Mouse (Mus musculus): ENCODE measurements around the gene Pdlim5. TPM values are rescaled to one million over a fixed set of nuclear protein-coding genes. Genes with fewer than 3 reads are reported as not detected.

Pdlim5 gene
- polyA plus RNA-seq, 1 experiment from 2014 or later, result 12.3 TPM

DNA sequence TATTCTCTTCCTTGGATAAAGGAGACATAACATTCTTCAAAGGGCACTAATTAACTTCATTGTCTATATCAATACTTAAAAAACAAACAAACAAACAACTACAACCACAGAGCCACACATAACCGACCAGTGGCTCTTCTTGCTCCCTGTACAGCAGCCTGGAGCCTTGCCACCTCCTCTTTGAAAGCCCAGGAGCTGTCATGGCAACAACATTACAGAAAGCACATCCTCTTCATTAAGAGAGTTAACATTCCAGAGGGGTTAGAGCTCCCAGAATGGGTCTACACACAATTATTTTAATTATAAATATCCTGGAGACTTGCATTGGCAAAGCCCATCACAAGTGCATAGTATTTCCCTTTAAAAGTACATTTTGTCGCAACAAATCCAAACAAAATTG is 84.4 kb downstream of the Pdlim5 start:
- H3K36me3 ChIP-seq (replicated peaks), result no peaks in the 10 kb centered on the region
- no peak overlapping the region for H3K27ac ChIP-seq (replicated peaks)
- 60% methylated on average over 2 of the region's 2 CpGs for WGBS (ENCODE audit: insufficient replicate concordance)
- no peaks in the 10 kb centered on the region for H3K4me1 ChIP-seq (replicated peaks)
- no peak for ATAC-seq (ENCODE audit: insufficient read depth)
- H3K9ac ChIP-seq, result no peak overlapping the region
- H3K4me3 ChIP-seq (replicated peaks), result no peak overlapping the region
- no peaks in the 10 kb centered on the region for H3K27me3 ChIP-seq
- H3K9me3 ChIP-seq (replicated peaks), result no peaks in the 10 kb centered on the region
- no peak overlapping the region for H3K4me2 ChIP-seq

DNA sequence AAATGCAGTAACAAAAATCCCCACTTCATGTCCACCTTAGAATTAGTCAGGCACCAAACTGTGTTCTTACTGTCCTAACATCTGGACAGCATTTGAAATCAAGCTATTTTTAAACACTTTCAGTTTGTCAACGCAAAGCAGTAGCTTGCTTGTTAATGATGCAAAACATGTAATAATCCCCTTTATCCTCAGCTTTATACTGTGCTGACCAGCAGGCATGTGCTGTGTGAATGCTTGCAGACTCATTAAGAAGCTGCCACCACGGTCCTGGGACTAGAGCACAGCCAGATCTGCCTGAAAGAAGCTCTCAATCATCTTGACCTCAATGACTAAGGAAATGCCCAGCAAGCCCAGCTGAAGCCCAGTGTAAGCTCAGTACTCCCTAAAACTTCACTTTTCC is 85.0 kb downstream of the Pdlim5 start:
- no peaks in the 10 kb centered on the region for H3K9me3 ChIP-seq (replicated peaks)
- H3K4me3 ChIP-seq (replicated peaks), result no peak overlapping the region
- H3K27ac ChIP-seq (replicated peaks), result no peak overlapping the region
- H3K36me3 ChIP-seq (replicated peaks), result no peaks in the 10 kb centered on the region
- no peak for ATAC-seq (ENCODE audit: insufficient read depth)
- no peak overlapping the region for H3K9ac ChIP-seq
- WGBS (ENCODE audit: insufficient replicate concordance), result 54% methylated on average over 2 of the region's 2 CpGs
- H3K27me3 ChIP-seq, result no peaks in the 10 kb centered on the region
- no peak overlapping the region for H3K4me2 ChIP-seq
- H3K4me1 ChIP-seq (replicated peaks), result no peaks in the 10 kb centered on the region

DNA sequence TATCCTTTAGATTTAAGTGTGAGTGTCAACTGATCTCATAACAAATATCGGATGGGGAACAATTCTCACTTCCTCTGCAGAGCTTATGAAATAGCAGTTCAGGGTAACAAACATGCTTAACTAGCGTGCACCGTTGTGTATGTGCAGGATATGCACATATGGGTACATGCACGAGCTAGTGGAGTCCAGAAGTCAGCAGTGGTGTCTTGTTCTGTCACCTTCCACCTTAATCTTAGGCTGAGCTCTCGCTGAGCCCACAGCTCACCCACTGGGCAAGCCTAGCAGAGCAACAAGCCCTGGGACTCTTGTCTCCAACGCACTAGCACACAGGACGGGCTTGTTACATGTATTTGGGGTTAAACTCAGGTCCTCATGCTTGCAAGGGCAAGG is 100.2 kb downstream of the Pdlim5 start:
- Histone ChIP-seq H3K9me3 (replicated peaks) (no peaks in the 10 kb centered on the region), H3K4me2 (no peak overlapping the region), H3K27ac (replicated peaks) (no peak overlapping the region), H3K36me3 (replicated peaks) (no peaks in the 10 kb centered on the region), H3K9ac (no peak overlapping the region), H3K4me3 (replicated peaks) (no peak overlapping the region), H3K27me3 (no peaks in the 10 kb centered on the region), H3K4me1 (replicated peaks) (no peaks in the 10 kb centered on the region)
- WGBS (ENCODE audit: insufficient replicate concordance), result 65% methylated on average over 7 of the region's 7 CpGs
- no peak for ATAC-seq (ENCODE audit: insufficient read depth)

DNA sequence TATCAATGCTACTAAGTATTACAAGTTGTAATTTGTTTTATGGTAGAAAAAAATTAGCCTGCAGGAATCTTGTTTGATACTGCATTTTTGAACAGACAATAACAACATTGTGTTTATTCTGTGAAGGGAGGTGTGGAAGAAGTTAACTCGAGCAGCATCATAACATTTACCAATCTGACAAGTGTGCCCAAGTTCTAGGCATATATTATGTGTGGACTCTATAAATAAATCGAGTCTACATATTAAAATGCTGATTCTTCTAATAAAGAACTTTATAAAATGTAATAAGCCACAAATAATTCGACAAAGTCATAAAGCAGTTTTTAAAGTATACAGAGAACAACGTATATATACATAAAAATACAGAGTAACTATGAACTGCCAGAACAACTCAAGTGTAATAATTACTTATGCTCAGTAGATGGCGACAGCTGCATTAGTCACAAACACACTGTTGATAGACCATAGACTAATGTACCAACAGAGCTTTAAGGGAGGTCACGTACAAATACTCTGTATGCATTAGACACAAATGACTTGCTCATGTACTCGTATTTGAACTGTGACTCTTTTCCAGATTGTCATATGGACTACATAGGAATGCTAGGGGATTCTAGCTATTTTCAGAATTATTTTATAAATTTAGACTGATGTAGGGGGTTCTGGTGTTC is 100.7 kb downstream of the Pdlim5 start:
- Histone ChIP-seq H3K4me1 (replicated peaks) (no peaks in the 10 kb centered on the region), H3K4me3 (replicated peaks) (no peak overlapping the region), H3K4me2 (no peak overlapping the region), H3K27ac (replicated peaks) (no peak overlapping the region), H3K27me3 (no peaks in the 10 kb centered on the region), H3K9ac (no peak overlapping the region), H3K9me3 (replicated peaks) (no peaks in the 10 kb centered on the region), H3K36me3 (replicated peaks) (no peaks in the 10 kb centered on the region)
- 21% methylated on average over 7 of the region's 7 CpGs for WGBS (ENCODE audit: insufficient replicate concordance)
- ATAC-seq (ENCODE audit: insufficient read depth), result no peak

DNA sequence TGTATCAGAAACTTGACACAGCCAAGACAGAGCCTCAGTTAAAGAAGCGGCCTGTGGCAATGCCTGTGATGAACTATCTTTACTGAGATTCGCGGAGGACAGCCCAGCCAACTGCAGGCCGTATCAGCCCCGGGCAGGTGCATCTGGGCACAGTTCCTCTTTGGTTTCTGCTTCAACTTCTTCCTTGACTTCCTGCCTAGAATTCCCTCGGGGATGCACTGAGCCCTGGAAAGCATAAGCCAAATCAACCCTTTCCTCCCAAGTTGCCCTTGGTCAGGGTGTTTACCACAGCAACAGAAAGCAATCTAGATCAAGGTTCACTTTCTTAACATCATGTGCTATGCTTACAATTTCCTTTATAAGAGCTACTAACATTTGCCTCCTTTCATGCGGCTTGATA is 101.9 kb downstream of the Pdlim5 start:
- WGBS (ENCODE audit: insufficient replicate concordance), result 57% methylated on average over 7 of the region's 7 CpGs
- no peaks in the 10 kb centered on the region for H3K27me3 ChIP-seq
- ATAC-seq (ENCODE audit: insufficient read depth), result no peak

DNA sequence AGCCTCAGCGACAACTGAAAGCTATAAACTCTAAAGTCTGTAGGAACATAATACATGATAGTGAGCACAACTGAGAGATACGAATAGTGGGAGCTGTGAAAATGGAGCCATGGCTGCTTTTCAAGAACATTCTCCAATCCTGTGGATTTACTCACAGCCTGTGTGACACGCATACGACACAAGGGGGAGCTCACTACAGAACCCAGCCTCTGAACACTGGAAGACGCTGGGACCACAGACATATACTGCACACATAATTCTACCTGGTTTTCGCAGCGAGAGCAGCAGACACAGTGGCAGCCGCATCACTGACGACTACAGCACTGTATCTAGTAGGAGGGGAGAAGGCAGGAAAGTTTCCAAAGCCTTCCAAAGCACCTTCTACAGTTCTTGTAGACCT is 112.8 kb downstream of the Pdlim5 start:
- Histone ChIP-seq H3K27ac (replicated peaks) (no peak overlapping the region), H3K9me3 (replicated peaks) (no peaks in the 10 kb centered on the region), H3K4me3 (replicated peaks) (peak overlapping the region; percentile 36), H3K9ac (no peak overlapping the region), H3K27me3 (no peaks in the 10 kb centered on the region), H3K4me2 (peak overlapping the region; percentile 49), H3K36me3 (replicated peaks) (no peaks in the 10 kb centered on the region), H3K4me1 (replicated peaks) (peaks cover 20% of the 10 kb centered on the region)
- peak; percentile 23; the same call in 1 of the 2 replicates for ATAC-seq (ENCODE audit: insufficient read depth)
- WGBS (ENCODE audit: insufficient replicate concordance), result 34% methylated on average over 9 of the region's 9 CpGs

More for the DNA sequence above, 101.9 kb downstream of the Pdlim5 start:
- H3K36me3 ChIP-seq (replicated peaks), result no peaks in the 10 kb centered on the region
- H3K4me1 ChIP-seq (replicated peaks), result no peaks in the 10 kb centered on the region
- no peak overlapping the region for H3K4me3 ChIP-seq (replicated peaks)
- H3K9ac ChIP-seq, result no peak overlapping the region
- H3K27ac ChIP-seq (replicated peaks), result no peak overlapping the region
- no peaks in the 10 kb centered on the region for H3K9me3 ChIP-seq (replicated peaks)
- H3K4me2 ChIP-seq, result no peak overlapping the region

DNA sequence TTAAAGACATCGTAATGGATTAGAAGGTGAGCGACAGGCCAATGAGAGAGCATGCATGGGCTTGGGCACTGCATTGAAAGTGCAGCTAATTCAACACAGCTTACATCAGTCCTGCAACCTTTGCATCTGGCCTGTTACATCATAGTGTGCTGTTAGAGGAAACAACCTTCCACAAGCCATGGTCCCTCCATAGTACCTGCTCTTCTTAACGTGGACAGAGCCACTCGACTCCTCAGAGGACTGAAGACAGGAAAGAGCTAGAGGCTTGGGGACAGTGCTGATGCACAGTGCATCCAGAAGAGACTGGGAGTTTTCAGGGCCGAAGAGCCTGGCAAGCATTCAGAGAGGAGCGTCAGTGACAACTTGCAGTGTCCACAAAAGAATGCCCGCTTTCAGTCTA is 113.8 kb downstream of the Pdlim5 start:
- Histone ChIP-seq H3K9me3 (replicated peaks) (no peaks in the 10 kb centered on the region), H3K4me3 (replicated peaks) (no peak overlapping the region), H3K4me2 (no peak overlapping the region), H3K4me1 (replicated peaks) (peaks cover 20% of the 10 kb centered on the region), H3K27ac (replicated peaks) (no peak overlapping the region), H3K27me3 (no peaks in the 10 kb centered on the region), H3K36me3 (replicated peaks) (no peaks in the 10 kb centered on the region), H3K9ac (no peak overlapping the region)
- ATAC-seq (ENCODE audit: insufficient read depth), result no peak
- 75% methylated on average over 7 of the region's 7 CpGs for WGBS (ENCODE audit: insufficient replicate concordance)

DNA sequence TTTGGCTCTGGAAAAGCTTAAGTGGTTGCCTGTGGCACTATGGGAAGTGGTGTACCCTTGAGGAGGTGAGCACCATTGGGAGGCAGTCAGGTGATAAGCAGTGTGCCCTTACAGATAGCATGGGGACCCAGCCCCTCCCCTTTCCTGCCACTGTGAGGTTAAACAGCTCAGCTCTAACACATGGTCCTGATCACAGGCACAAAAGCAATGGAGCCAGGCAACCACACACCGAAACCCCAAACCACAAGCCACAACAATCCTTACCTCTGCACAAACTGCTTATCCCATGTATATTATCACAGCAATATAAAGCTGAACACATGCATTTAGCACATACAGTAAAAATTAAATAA is 114.4 kb downstream of the Pdlim5 start:
- H3K27ac ChIP-seq (replicated peaks), result no peak overlapping the region
- no peak overlapping the region for H3K4me3 ChIP-seq (replicated peaks)
- no peaks in the 10 kb centered on the region for H3K36me3 ChIP-seq (replicated peaks)
- H3K27me3 ChIP-seq, result no peaks in the 10 kb centered on the region
- WGBS (ENCODE audit: insufficient replicate concordance), result 14% methylated on average over 1 of the region's 1 CpGs
- H3K9me3 ChIP-seq (replicated peaks), result no peaks in the 10 kb centered on the region
- peaks cover 20% of the 10 kb centered on the region for H3K4me1 ChIP-seq (replicated peaks)
- no peak overlapping the region for H3K9ac ChIP-seq
- ATAC-seq (ENCODE audit: insufficient read depth), result peak; percentile 92
- peak overlapping the region; percentile 32 for H3K4me2 ChIP-seq

DNA sequence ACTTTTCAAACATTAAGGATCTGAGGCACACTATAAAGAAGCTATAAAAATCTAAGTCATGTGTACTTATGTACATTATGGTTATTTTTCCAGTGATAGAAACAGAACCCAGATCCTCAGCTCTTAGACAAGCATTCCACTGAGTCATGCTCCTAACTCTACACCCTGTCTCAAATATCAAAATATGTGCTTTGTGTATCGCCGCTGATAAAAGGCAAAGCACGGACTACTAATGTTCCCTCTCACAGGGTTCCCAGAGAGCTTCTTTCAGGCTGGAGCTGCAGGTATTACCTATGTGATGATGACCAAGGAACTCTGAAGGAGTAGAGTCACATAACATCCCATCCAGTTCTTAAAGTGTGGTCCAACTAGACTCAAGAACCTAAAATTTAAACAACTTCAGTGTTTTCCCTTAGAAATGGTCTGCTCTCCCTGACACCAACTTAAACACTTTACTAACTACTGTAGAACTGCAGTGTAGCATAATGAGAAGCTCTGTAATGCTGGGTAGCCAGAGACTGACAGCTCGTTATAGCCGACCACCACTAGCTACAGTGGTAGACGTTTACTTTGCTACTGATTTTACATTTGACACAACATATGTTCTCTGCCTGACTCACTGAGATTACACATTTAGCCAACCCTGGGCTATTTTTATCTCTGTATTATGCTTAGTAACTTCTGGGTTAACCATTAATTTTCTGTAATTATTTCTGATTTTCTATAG is 115.0 kb downstream of the Pdlim5 start:
- Histone ChIP-seq H3K4me3 (replicated peaks) (no peak overlapping the region), H3K27me3 (no peaks in the 10 kb centered on the region), H3K4me2 (peak overlapping the region; percentile 32), H3K9me3 (replicated peaks) (no peaks in the 10 kb centered on the region), H3K9ac (no peak overlapping the region), H3K27ac (replicated peaks) (peak overlapping the region; percentile 34; the same call in 1 of the 2 replicates), H3K36me3 (replicated peaks) (no peaks in the 10 kb centered on the region), H3K4me1 (replicated peaks) (peaks cover 20% of the 10 kb centered on the region)
- WGBS (ENCODE audit: insufficient replicate concordance), result 29% methylated on average over 6 of the region's 6 CpGs
- peak; percentile 74 for ATAC-seq (ENCODE audit: insufficient read depth)

DNA sequence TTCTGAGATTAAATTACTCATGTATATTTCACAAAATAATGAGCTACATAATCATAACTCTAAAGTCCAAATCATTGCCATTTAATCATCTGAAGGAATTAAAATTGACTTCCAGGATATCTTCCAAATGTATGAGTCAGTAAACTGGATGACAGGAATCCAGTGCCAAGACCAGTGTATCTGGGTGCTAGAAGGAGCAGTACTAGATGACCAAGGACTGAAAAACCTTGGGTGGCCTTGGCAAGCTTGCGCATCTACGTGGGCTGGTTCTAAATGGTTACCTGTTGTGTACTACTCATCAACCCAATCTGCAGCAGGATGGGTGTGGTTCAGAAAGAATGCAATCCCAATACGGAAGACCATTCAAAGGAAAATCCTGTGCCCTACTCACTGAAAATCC is 116.5 kb downstream of the Pdlim5 start:
- H3K4me1 ChIP-seq (replicated peaks), result peaks cover 20% of the 10 kb centered on the region
- H3K9me3 ChIP-seq (replicated peaks), result no peaks in the 10 kb centered on the region
- no peak for ATAC-seq (ENCODE audit: insufficient read depth)
- no peaks in the 10 kb centered on the region for H3K27me3 ChIP-seq
- WGBS (ENCODE audit: insufficient replicate concordance), result 88% methylated on average over 3 of the region's 3 CpGs
- H3K27ac ChIP-seq (replicated peaks), result no peak overlapping the region
- H3K4me3 ChIP-seq (replicated peaks), result no peak overlapping the region
- H3K36me3 ChIP-seq (replicated peaks), result no peaks in the 10 kb centered on the region
- no peak overlapping the region for H3K9ac ChIP-seq
- H3K4me2 ChIP-seq, result no peak overlapping the region

DNA sequence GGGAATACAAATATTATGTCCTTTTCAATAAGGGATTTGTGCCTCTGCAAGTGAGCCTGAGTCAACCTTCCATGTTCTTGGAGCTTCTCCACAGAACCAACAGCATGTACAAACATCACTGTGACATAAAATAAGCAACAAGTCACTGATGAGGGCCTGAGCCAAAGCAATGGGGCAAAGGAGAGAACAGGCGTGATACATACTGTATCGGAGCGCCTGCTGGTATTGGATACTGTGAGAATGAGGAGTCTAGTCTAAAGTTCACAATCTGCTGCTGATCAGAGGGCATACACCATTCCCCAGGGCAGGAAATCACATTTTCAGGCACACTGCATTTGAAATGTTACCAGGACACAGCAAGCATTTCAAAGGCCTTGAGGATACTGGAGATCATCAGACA is 119.0 kb downstream of the Pdlim5 start:
- Histone ChIP-seq H3K9ac (no peak overlapping the region), H3K9me3 (replicated peaks) (no peaks in the 10 kb centered on the region), H3K27ac (replicated peaks) (no peak overlapping the region), H3K27me3 (no peaks in the 10 kb centered on the region), H3K4me3 (replicated peaks) (no peak overlapping the region), H3K4me1 (replicated peaks) (peaks cover 12% of the 10 kb centered on the region), H3K4me2 (no peak overlapping the region), H3K36me3 (replicated peaks) (no peaks in the 10 kb centered on the region)
- WGBS (ENCODE audit: insufficient replicate concordance), result 71% methylated on average over 3 of the region's 3 CpGs
- ATAC-seq (ENCODE audit: insufficient read depth), result no peak

DNA sequence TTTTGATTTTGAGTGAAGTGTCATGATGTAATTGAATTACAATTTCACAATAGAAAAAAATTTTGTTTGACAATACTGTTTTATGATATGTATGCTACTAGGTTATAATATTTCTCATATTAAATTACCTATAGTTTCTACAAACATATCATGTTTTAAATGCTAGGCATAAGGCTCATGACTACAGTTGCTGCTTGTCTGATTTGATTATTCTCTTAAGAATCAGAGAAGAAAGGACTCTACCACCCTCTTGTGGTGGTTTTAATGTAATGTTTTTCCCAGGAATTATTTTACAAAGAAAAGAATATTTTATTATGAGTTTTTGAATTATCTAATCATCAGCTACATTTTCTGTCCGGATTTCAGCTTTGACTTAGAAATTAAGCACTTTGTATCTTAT is 120.5 kb downstream of the Pdlim5 start:
- WGBS (ENCODE audit: insufficient replicate concordance), result 10% methylated on average over 1 of the region's 1 CpGs
- no peaks in the 10 kb centered on the region for H3K36me3 ChIP-seq (replicated peaks)
- ATAC-seq (ENCODE audit: insufficient read depth), result no peak
- no peak overlapping the region for H3K9ac ChIP-seq
- no peak overlapping the region for H3K27ac ChIP-seq (replicated peaks)
- H3K4me2 ChIP-seq, result no peak overlapping the region
- H3K4me1 ChIP-seq (replicated peaks), result no peaks in the 10 kb centered on the region
- H3K27me3 ChIP-seq, result no peaks in the 10 kb centered on the region
- H3K9me3 ChIP-seq (replicated peaks), result no peaks in the 10 kb centered on the region
- no peak overlapping the region for H3K4me3 ChIP-seq (replicated peaks)

Data from liver, embryonic 15.5 days (tissue).